ENCODE assay signal across 26 mouse cellular contexts in genomic region chr11:66535156-66535555, GRCm38 (mm10). TPM values are rescaled to one million over a fixed set of nuclear protein-coding genes. Genes with fewer than 3 reads are reported as not detected.
DNase-seq lines count a peak whose midpoint lies in the region; ATAC-seq and TF ChIP-seq lines count a peak whose summit lies in the region.
"Had no signal": no experiment of that assay in that cellular context is flagged by ENCODE, and none has a peak within 500 bp of the region (broad histone marks: within the 10 kb centered on the region; RNA-seq: fewer than 3 reads in every experiment).

No protein-coding gene starts in this region.

- peak; percentile 6 to 74 for DNase-seq in adrenal gland, adult (ENCODE audit: inconsistent age in 2 of 2, low spot score in 1 of 2)
- DNase-seq in adrenal gland, adult 18-20 months (ENCODE audit: low spot score in 2 of 2), result no peak
- DNase-seq in forebrain, embryonic 14.5 days (ENCODE audit: low spot score), result peak; percentile 40
- DNase-seq in forebrain, postnatal 0 days, result no peak
- peak; percentile 73 for DNase-seq in adrenal gland, postnatal 14 days
- DNase-seq in retina, embryonic 14.5 days (ENCODE audit: low spot score), result peak; percentile 56
- no peak for DNase-seq in cerebellum, adult 11 months
- DNase-seq in kidney, postnatal 36 days, result no peak
- DNase-seq: B cell, adult 2 months; cerebellum, adult 8-10 months; cerebellum, postnatal 36 days; gastrocnemius, postnatal 14 days; kidney, adult 8-10 months had no signal

- ATAC-seq in forebrain, embryonic 14.5 days, result no peak
- no peak for ATAC-seq in forebrain, postnatal 0 days
- ATAC-seq: activated CD4-positive, CD25-positive, alpha-beta regulatory T cell, adult 4 months; CD4-positive, CD25-positive, alpha-beta regulatory T cell, adult 4 months; forebrain, embryonic 15.5 days; intestine, embryonic 16.5 days; Patski had no signal

- no peaks in the 10 kb centered on the region for H3K9me3 ChIP-seq in forebrain, embryonic 14.5 days (replicated peaks; ENCODE audit: control insufficient read depth, low read length)
- no peaks in the 10 kb centered on the region for H3K9me3 ChIP-seq in forebrain, postnatal 0 days (ENCODE audit: low read length)
- H3K9me3 ChIP-seq: embryonic facial prominence, embryonic 15.5 days; forebrain, embryonic 10.5 days; forebrain, embryonic 15.5 days; heart, embryonic 12.5 days; hindbrain, embryonic 10.5 days; hindbrain, embryonic 15.5 days had no signal

- no peak overlapping the region for H3K4me2 ChIP-seq in forebrain, embryonic 14.5 days (ENCODE audit: low read length)
- no peak overlapping the region for H3K4me2 ChIP-seq in forebrain, postnatal 0 days (ENCODE audit: low read depth)
- H3K4me2 ChIP-seq: embryonic facial prominence, embryonic 15.5 days; forebrain, embryonic 15.5 days; heart, embryonic 12.5 days; hindbrain, embryonic 15.5 days had no signal

- H3K4me3 ChIP-seq in forebrain, embryonic 14.5 days (ENCODE audit: low read depth, low read length), result no peak overlapping the region
- H3K4me3 ChIP-seq in forebrain, postnatal 0 days (ENCODE audit: low read depth, low read length), result no peak overlapping the region
- H3K4me3 ChIP-seq: embryonic facial prominence, embryonic 15.5 days; erythroblast, embryonic 14.5 days; forebrain, embryonic 10.5 days; forebrain, embryonic 15.5 days; heart, embryonic 12.5 days; hindbrain, embryonic 10.5 days; hindbrain, embryonic 15.5 days had no signal

- no peaks in the 10 kb centered on the region for H3K4me1 ChIP-seq in forebrain, embryonic 14.5 days (ENCODE audit: control insufficient read depth, insufficient read depth, low read length)
- H3K4me1 ChIP-seq in forebrain, postnatal 0 days (ENCODE audit: insufficient read depth), result no peaks in the 10 kb centered on the region
- H3K4me1 ChIP-seq: embryonic facial prominence, embryonic 15.5 days; forebrain, embryonic 15.5 days; heart, embryonic 12.5 days; hindbrain, embryonic 10.5 days; hindbrain, embryonic 15.5 days had no signal

- H3K9ac ChIP-seq in forebrain, embryonic 14.5 days (ENCODE audit: low read length), result no peak overlapping the region
- H3K9ac ChIP-seq in forebrain, postnatal 0 days, result no peak overlapping the region
- H3K9ac ChIP-seq: embryonic facial prominence, embryonic 15.5 days; forebrain, embryonic 15.5 days; heart, embryonic 12.5 days; hindbrain, embryonic 15.5 days had no signal

- TF ChIP-seq CTCF in forebrain, postnatal 0 days (IDR thresholded peaks at IDR 0.05; ENCODE audit: low read depth), result no peak

- H3K27ac ChIP-seq in forebrain, embryonic 14.5 days (ENCODE audit: low read depth, low read length), result no peak overlapping the region
- no peak overlapping the region for H3K27ac ChIP-seq in forebrain, postnatal 0 days (ENCODE audit: low read depth, low read length)
- H3K27ac ChIP-seq: embryonic facial prominence, embryonic 15.5 days; forebrain, embryonic 10.5 days; forebrain, embryonic 15.5 days; hindbrain, embryonic 10.5 days; hindbrain, embryonic 15.5 days had no signal

- WGBS in forebrain, embryonic 14.5 days, result 23% methylated on average over 4 of the region's 4 CpGs
- 30% methylated on average over 4 of the region's 4 CpGs for WGBS in forebrain, postnatal 0 days

- no peaks in the 10 kb centered on the region for H3K27me3 ChIP-seq in forebrain, embryonic 14.5 days (replicated peaks; ENCODE audit: control insufficient read depth, insufficient read depth, low read length)
- no peaks in the 10 kb centered on the region for H3K27me3 ChIP-seq in forebrain, postnatal 0 days (ENCODE audit: insufficient read depth, low read length)
- H3K27me3 ChIP-seq: forebrain, embryonic 15.5 days; hindbrain, embryonic 15.5 days; Patski had no signal

- H3K36me3 ChIP-seq in forebrain, embryonic 14.5 days (ENCODE audit: control insufficient read depth, insufficient read depth, low read length), result no peaks in the 10 kb centered on the region
- no peaks in the 10 kb centered on the region for H3K36me3 ChIP-seq in forebrain, postnatal 0 days (ENCODE audit: insufficient read depth)
- H3K36me3 ChIP-seq: embryonic facial prominence, embryonic 15.5 days; forebrain, embryonic 10.5 days; forebrain, embryonic 15.5 days; G1E; heart, embryonic 12.5 days; hindbrain, embryonic 10.5 days; hindbrain, embryonic 15.5 days had no signal

RNA-seq across cellular contexts. Expression of gene Shisa6, which starts 9.4 kb away (rescaled TPM):
- under 1 TPM; 0.43 to 0.74 TPM for total RNA-seq in adrenal gland, adult 18-20 months (2021)
- polyA plus RNA-seq in forebrain, embryonic 14.5 days (2014; fragmentation: Nextera tagmentation; extraction: Ambion mirVana), result 1.7 and 2.0 TPM in 2 replicates
- 7.0 and 10.0 TPM in 2 replicates for total RNA-seq in forebrain, postnatal 0 days (2014; rRNA removed)
- 2.4 and 4.0 TPM in 2 replicates for polyA plus RNA-seq in forebrain, postnatal 0 days (2015; fragmentation: Nextera tagmentation; extraction: Ambion mirVana)
- 0.56 and 0.75 TPM in 2 replicates for total RNA-seq in adrenal gland, postnatal 14 days (2021)
- total RNA-seq: granulocyte monocyte progenitor cell, adult 5-6 weeks had no signal
- polyA plus RNA-seq: activated CD4-positive, CD25-positive, alpha-beta regulatory T cell, adult 4 months; CD4-positive, CD25-positive, alpha-beta regulatory T cell, adult 4 months; erythroblast, embryonic 14.5 days; G1E; Patski had no signal

Comparison
In these comparisons a context has a peak if more than half of its experiments do, and no peak if none do; other contexts are left out.
1. DNase-seq: peak in adrenal gland, adult (2 of 2), forebrain, embryonic 14.5 days (single experiment), adrenal gland, postnatal 14 days (single experiment) and retina, embryonic 14.5 days (single experiment); none in adrenal gland, adult 18-20 months (0 of 2), forebrain, postnatal 0 days (single experiment), cerebellum, adult 11 months (single experiment) and kidney, postnatal 36 days (0 of 2).